Mouse (Mus musculus) lung, adult 2 months (tissue): Measurements from ENCODE around the gene Sh3pxd2a. TPM values are rescaled to one million over a fixed set of nuclear protein-coding genes. Genes with fewer than 3 reads are reported as not detected.

Experiments
- DNase-seq: peaks from one replicate; pipeline ENCODE4 v3.0.0; 2022
- H3K4me1 ChIP-seq: fragments of 200-500 bp; 2 replicates; pipeline ENCODE4 v1.6.1; 2011; ENCODE audit warnings: low read length; ENCODE audit not compliant: control insufficient read depth, insufficient read depth
- H3K4me3 ChIP-seq: fragments of 200-500 bp; replicated peaks from 2 replicates; pipeline ENCODE3; 2011; ENCODE audit warnings: low read depth, mild to moderate bottlenecking, control low read depth, low read length; ENCODE audit errors: extremely low read depth
- CTCF ChIP-seq: fragments of 200-500 bp; IDR thresholded peaks from 2 replicates; pipeline ENCODE4 v1.5.1; 2011; ENCODE audit warnings: mild to moderate bottlenecking, low read length, control low read depth; ENCODE audit not compliant: insufficient read depth
- POLR2A ChIP-seq: fragments of 200-500 bp; IDR thresholded peaks from 2 replicates; pipeline ENCODE4 v1.6.1; 2011; ENCODE audit warnings: low read depth, mild to moderate bottlenecking, control low read depth, low read length, borderline replicate concordance; ENCODE audit errors: extremely low read depth
- WGBS: fragments of 180-500 bp; shearing (Covaris S2); methylation state at CpG from one replicate; pipeline ENCODE4 v1.1.7; 2018; 5-methylcytosine and 5-hydroxymethylcytosine counted together
- polyA plus RNA-seq: library from polyadenylated mRNA; depleted of rRNA; stranded (reverse); fragments of >200 nt; gene quantifications from 2 replicates; pipeline ENCODE4 v1.2.3, GENCODE M21; 2012

The Sh3pxd2a gene
- polyA plus RNA-seq, 1 experiment = 40.9 TPM

DNA sequence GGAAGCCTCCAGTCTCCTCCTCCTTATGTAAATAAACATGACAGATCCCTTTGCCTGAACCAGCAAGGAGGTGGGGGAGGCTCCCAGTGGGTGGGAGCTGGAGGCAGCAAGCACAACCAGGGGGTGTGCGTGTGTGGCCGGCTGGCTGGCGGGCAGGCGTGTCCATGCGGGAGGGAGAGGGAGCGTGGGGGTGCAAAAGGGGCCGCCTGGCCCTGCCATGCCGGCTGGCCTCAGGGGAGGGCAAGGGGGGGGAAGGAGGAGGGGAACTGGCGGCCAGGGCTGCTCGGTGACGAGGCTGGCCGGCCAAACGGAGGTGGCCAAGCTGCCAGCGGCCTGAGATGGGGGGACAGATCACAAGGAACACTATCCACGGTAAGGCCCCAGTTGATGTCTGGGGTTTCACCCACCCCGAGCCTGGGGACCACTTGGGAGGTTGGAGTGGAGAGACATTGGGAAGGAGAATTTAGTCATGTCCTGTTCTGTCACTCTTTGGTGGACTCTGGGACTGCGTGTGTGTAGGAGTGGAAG is 235.4 kb downstream of the Sh3pxd2a start:
- 21% methylated on average over 17 of the region's 17 CpGs for WGBS

GRCm38 (mm10) chr19:47225791-47226190 is 238.4 kb downstream of the Sh3pxd2a start:
- TF ChIP-seq POLR2A (no peak), CTCF (no peak)
- no peak for DNase-seq
- 80% methylated on average over 5 of the region's 5 CpGs for WGBS

More for the DNA sequence above, 235.4 kb downstream of the Sh3pxd2a start:
- H3K4me3 ChIP-seq = peak overlapping the region; percentile 34
- TF ChIP-seq CTCF = no peak
- TF ChIP-seq POLR2A = no peak
- H3K4me1 ChIP-seq = peaks cover 2% of the 10 kb centered on the region; the same call in 1 of the 2 replicates
- no peak for DNase-seq

DNA sequence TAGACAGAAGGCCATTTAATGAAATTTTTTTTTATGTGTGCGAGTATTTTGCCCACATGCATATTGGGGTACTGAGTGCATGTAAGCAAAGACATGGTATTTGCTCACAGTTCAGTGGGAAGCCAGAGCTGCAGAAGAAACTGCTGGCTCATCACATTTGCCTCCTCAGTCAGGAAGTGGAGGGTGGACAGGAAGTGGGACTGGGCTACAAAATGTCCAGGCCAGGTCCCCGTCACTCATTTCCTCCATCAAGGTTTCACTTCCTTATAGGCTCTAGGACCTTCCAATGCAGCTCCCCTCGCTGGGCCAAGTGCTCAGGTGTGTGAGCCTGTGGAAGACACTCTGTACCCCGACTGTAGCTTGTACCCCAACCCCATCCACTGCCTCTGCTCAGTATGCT is 239.5 kb downstream of the Sh3pxd2a start:
- Histone ChIP-seq H3K4me1 (peaks cover 2% of the 10 kb centered on the region; the same call in 1 of the 2 replicates), H3K4me3 (no peak overlapping the region)
- TF ChIP-seq CTCF (no peak), POLR2A (no peak)
- no peak for DNase-seq
- 59% methylated on average over 4 of the region's 4 CpGs for WGBS

More at GRCm38 (mm10) chr19:47225791-47226190, 238.4 kb downstream of the Sh3pxd2a start:
- peaks cover 2% of the 10 kb centered on the region; the same call in 1 of the 2 replicates for H3K4me1 ChIP-seq
- H3K4me3 ChIP-seq = no peak overlapping the region

GRCm38 (mm10) chr19:47222841-47223557 is 241.2 kb downstream of the Sh3pxd2a start:
- DNase-seq = no peak
- TF ChIP-seq POLR2A (no peak), CTCF (no peak)
- WGBS = 51% methylated on average over 15 of the region's 15 CpGs
- Histone ChIP-seq H3K4me1 (no peaks in the 10 kb centered on the region), H3K4me3 (no peak overlapping the region)

GRCm38 (mm10) chr19:47222154-47222840 is 241.9 kb downstream of the Sh3pxd2a start:
- no peaks in the 10 kb centered on the region for H3K4me1 ChIP-seq
- H3K4me3 ChIP-seq = no peak overlapping the region
- TF ChIP-seq POLR2A = no peak
- no peak for TF ChIP-seq CTCF
- 86% methylated on average over 8 of the region's 8 CpGs for WGBS
- no peak for DNase-seq

GRCm38 (mm10) chr19:47221500-47222153 is 242.6 kb downstream of the Sh3pxd2a start:
- WGBS = 83% methylated on average over 7 of the region's 7 CpGs
- no peak for DNase-seq
- Histone ChIP-seq H3K4me1 (no peaks in the 10 kb centered on the region), H3K4me3 (no peak overlapping the region)
- TF ChIP-seq CTCF (no peak), POLR2A (no peak)

DNA sequence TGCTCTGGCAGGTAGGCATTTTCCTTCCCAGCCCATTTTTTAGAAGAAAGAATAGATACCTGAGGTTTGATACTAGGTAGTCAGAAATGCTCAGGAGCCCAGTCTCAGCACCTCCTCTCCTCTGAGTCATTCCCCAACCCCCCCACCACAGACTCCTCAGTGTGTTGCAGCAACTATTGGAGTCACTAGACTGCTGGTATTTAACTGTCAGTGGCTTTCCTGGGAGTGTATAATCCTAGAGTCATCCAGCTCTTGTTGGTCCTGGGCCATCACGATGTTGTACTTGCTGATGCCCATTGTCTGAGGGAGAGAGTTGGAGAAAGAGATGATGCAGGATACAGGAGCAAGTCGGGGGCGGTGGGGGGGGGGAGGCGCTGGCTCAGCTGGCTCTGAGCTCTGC is 243.2 kb downstream of the Sh3pxd2a start:
- no peaks in the 10 kb centered on the region for H3K4me1 ChIP-seq
- H3K4me3 ChIP-seq = no peak overlapping the region
- no peak for TF ChIP-seq POLR2A
- no peak for TF ChIP-seq CTCF
- no peak for DNase-seq
- WGBS = 80% methylated on average over 4 of the region's 4 CpGs

DNA sequence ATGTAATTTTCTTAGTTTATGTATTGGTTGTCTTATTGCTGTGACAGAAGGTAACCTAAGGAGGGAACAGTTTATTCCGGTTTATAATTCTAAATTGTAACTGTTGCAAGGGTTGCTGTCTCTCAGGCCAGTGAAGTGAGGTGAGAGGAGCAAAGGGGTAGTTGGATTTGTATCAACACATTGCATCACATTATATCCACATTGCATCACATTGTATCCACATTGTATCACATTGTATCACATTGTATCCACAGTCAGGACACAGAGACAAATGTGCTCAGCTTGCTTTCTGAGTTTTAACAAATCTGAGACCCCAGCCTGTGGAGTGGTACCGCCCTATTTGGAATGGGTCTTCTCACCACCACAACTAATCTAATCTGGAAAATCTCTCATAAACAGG is 244.0 kb downstream of the Sh3pxd2a start:
- TF ChIP-seq CTCF (no peak), POLR2A (no peak)
- no peak overlapping the region for H3K4me3 ChIP-seq
- H3K4me1 ChIP-seq = no peaks in the 10 kb centered on the region
- 79% methylated on average over 2 of the region's 2 CpGs for WGBS
- no peak for DNase-seq

- H3K4me3 ChIP-seq = no peak overlapping the region
- TF ChIP-seq CTCF (no peak), POLR2A (no peak)
- DNase-seq = no peak
- no peaks in the 10 kb centered on the region for H3K4me1 ChIP-seq
- 48% methylated on average over 4 of the region's 4 CpGs for WGBS
Measured at GRCm38 (mm10) chr19:47219622-47220021, 244.6 kb downstream of the Sh3pxd2a start.

DNA sequence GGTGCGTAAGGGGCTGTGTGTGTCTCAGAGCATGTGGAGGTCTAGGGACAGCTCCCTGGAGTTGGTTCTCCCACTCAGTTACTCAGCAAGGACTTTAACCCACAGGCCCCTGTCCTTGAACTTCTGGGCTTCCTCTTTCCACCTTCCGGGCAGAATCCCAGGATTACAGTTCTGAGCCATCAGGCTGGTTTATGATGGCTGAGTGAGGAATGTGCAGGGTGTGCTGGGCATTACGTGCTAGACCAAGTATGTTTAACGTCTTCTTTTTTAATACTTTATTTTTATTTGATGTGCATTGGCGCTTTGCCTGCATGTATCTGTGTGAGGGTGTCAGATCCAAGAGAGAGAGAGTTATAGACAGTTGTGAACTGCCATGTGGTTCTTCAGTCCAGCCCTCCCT is 247.4 kb downstream of the Sh3pxd2a start:
- Histone ChIP-seq H3K4me3 (no peak overlapping the region), H3K4me1 (no peaks in the 10 kb centered on the region)
- no peak for DNase-seq
- 72% methylated on average over 5 of the region's 5 CpGs for WGBS
- TF ChIP-seq CTCF = no peak
- TF ChIP-seq POLR2A = no peak
